Mouse (Mus musculus): ENCODE data around the gene Blcap. TPM values are rescaled to one million over a fixed set of nuclear protein-coding genes. Genes with fewer than 3 reads are reported as not detected.
A peak's percentile ranks its signal among the peaks of the same experiment; 100 is the strongest.
"Not testable (repeated sequence)": the region's sequence is repeated elsewhere in the genome, so short reads cannot be mapped to it uniquely, and the experiment has no call there.

The Blcap gene
- polyA plus RNA-seq (2015; fragmentation: Nextera tagmentation; extraction: Ambion mirVana): 288 and 298 TPM in 2 replicates

GRCm38 (mm10) chr2:157571224-157571832, at the start of gene Blcap:
TSS of gene Blcap (minus strand) at chr2:157571274.
- Histone ChIP-seq H3K27ac (ENCODE audit: low read depth, low read length) (no peak within 1 kb of the TSS), H3K9me3 (ENCODE audit: control insufficient read depth, low read length) (no peaks in the 10 kb centered on the region), H3K9ac (ENCODE audit: low read depth, low read length) (no peak within 1 kb of the TSS), H3K4me1 (ENCODE audit: control insufficient read depth, insufficient read depth, low read depth, low read length) (peaks cover 6% of the 10 kb centered on the region), H3K4me3 (ENCODE audit: low read length) (no peak within 1 kb of the TSS), H3K36me3 (ENCODE audit: control insufficient read depth, insufficient read depth, low read length) (no peaks in the 10 kb centered on the region), H3K4me2 (ENCODE audit: low read length) (no peak within 1 kb of the TSS), H3K27me3 (replicated peaks; ENCODE audit: control insufficient read depth, insufficient read depth, low read length) (no peaks in the 10 kb centered on the region)
- 9% methylated on average over 6 of the region's 6 CpGs for WGBS
- ATAC-seq: no peak; the same call in 1 of the 2 replicates

- H3K4me1 ChIP-seq (ENCODE audit: control insufficient read depth, insufficient read depth, low read depth, low read length): peaks cover 3% of the 10 kb centered on the region; the same call in 1 of the 2 replicates
- no peaks in the 10 kb centered on the region for H3K27me3 ChIP-seq (replicated peaks; ENCODE audit: control insufficient read depth, insufficient read depth, low read length)
- no peaks in the 10 kb centered on the region for H3K9me3 ChIP-seq (ENCODE audit: control insufficient read depth, low read length)
- no peak overlapping the region for H3K4me3 ChIP-seq (ENCODE audit: low read length)
- ATAC-seq: no peak
- H3K27ac ChIP-seq (ENCODE audit: low read depth, low read length): no peak overlapping the region
- H3K36me3 ChIP-seq (ENCODE audit: control insufficient read depth, insufficient read depth, low read length): no peaks in the 10 kb centered on the region
- no peak overlapping the region for H3K9ac ChIP-seq (ENCODE audit: low read depth, low read length)
- H3K4me2 ChIP-seq (ENCODE audit: low read length): no peak overlapping the region
- WGBS: 93% methylated on average over 4 of the region's 4 CpGs
Observed at GRCm38 (mm10) chr2:157618393-157618792, 47.3 kb upstream of the Blcap start.

GRCm38 (mm10) chr2:157613997-157614396, 42.9 kb upstream of the Blcap start:
- no peaks in the 10 kb centered on the region for H3K36me3 ChIP-seq (ENCODE audit: control insufficient read depth, insufficient read depth, low read length)
- H3K4me3 ChIP-seq (ENCODE audit: low read length): no peak overlapping the region
- ATAC-seq: no peak
- peaks cover 3% of the 10 kb centered on the region; the same call in 1 of the 2 replicates for H3K4me1 ChIP-seq (ENCODE audit: control insufficient read depth, insufficient read depth, low read depth, low read length)
- H3K27ac ChIP-seq (ENCODE audit: low read depth, low read length): no peak overlapping the region
- 15% methylated on average over 10 of the region's 11 CpGs for WGBS
- no peak overlapping the region for H3K4me2 ChIP-seq (ENCODE audit: low read length)
- H3K27me3 ChIP-seq (replicated peaks; ENCODE audit: control insufficient read depth, insufficient read depth, low read length): no peaks in the 10 kb centered on the region
- no peaks in the 10 kb centered on the region for H3K9me3 ChIP-seq (ENCODE audit: control insufficient read depth, low read length)
- no peak overlapping the region for H3K9ac ChIP-seq (ENCODE audit: low read depth, low read length)

- Histone ChIP-seq H3K4me3 (ENCODE audit: low read length) (no peak overlapping the region), H3K9ac (ENCODE audit: low read depth, low read length) (no peak overlapping the region), H3K27me3 (replicated peaks; ENCODE audit: control insufficient read depth, insufficient read depth, low read length) (no peaks in the 10 kb centered on the region), H3K9me3 (ENCODE audit: control insufficient read depth, low read length) (no peaks in the 10 kb centered on the region), H3K4me2 (ENCODE audit: low read length) (no peak overlapping the region), H3K36me3 (ENCODE audit: control insufficient read depth, insufficient read depth, low read length) (no peaks in the 10 kb centered on the region), H3K4me1 (ENCODE audit: control insufficient read depth, insufficient read depth, low read depth, low read length) (peaks cover 3% of the 10 kb centered on the region; the same call in 1 of the 2 replicates), H3K27ac (ENCODE audit: low read depth, low read length) (no peak overlapping the region)
- 63% methylated on average over 3 of the region's 3 CpGs for WGBS
- no peak for ATAC-seq
Observed at GRCm38 (mm10) chr2:157611735-157612134, 40.7 kb upstream of the Blcap start.

GRCm38 (mm10) chr2:157607542-157608236, 36.6 kb upstream of the Blcap start:
- peak; percentile 28; the same call in 1 of the 2 replicates for ATAC-seq
- no peaks in the 10 kb centered on the region for H3K36me3 ChIP-seq (ENCODE audit: control insufficient read depth, insufficient read depth, low read length)
- H3K4me2 ChIP-seq (ENCODE audit: low read length): no peak overlapping the region
- H3K27me3 ChIP-seq (replicated peaks; ENCODE audit: control insufficient read depth, insufficient read depth, low read length): no peaks in the 10 kb centered on the region
- H3K27ac ChIP-seq (ENCODE audit: low read depth, low read length): no peak overlapping the region
- H3K9me3 ChIP-seq (ENCODE audit: control insufficient read depth, low read length): no peaks in the 10 kb centered on the region
- no peak overlapping the region for H3K9ac ChIP-seq (ENCODE audit: low read depth, low read length)
- 32% methylated on average over 9 of the region's 9 CpGs for WGBS
- H3K4me3 ChIP-seq (ENCODE audit: low read length): no peak overlapping the region
- no peaks in the 10 kb centered on the region; the same call in 1 of the 2 replicates for H3K4me1 ChIP-seq (ENCODE audit: control insufficient read depth, insufficient read depth, low read depth, low read length)

- H3K36me3 ChIP-seq (ENCODE audit: control insufficient read depth, insufficient read depth, low read length): no peaks in the 10 kb centered on the region
- H3K4me2 ChIP-seq (ENCODE audit: low read length): no peak overlapping the region
- no peaks in the 10 kb centered on the region for H3K9me3 ChIP-seq (ENCODE audit: control insufficient read depth, low read length)
- H3K27ac ChIP-seq (ENCODE audit: low read depth, low read length): no peak overlapping the region
- WGBS: 6% methylated on average over 18 of the region's 18 CpGs
- H3K4me1 ChIP-seq (ENCODE audit: control insufficient read depth, insufficient read depth, low read depth, low read length): no peaks in the 10 kb centered on the region; the same call in 1 of the 2 replicates
- no peak overlapping the region for H3K4me3 ChIP-seq (ENCODE audit: low read length)
- ATAC-seq: peak; percentile 75; the same call in 1 of the 2 replicates
- no peak overlapping the region for H3K9ac ChIP-seq (ENCODE audit: low read depth, low read length)
- no peaks in the 10 kb centered on the region for H3K27me3 ChIP-seq (replicated peaks; ENCODE audit: control insufficient read depth, insufficient read depth, low read length)
Observed at GRCm38 (mm10) chr2:157605025-157605675, 34.1 kb upstream of the Blcap start.

GRCm38 (mm10) chr2:157601435-157601839, 30.4 kb upstream of the Blcap start:
- Histone ChIP-seq H3K36me3 (ENCODE audit: control insufficient read depth, insufficient read depth, low read length) (no peaks in the 10 kb centered on the region), H3K4me2 (ENCODE audit: low read length) (no peak overlapping the region), H3K27me3 (replicated peaks; ENCODE audit: control insufficient read depth, insufficient read depth, low read length) (no peaks in the 10 kb centered on the region), H3K4me3 (ENCODE audit: low read length) (no peak overlapping the region), H3K4me1 (ENCODE audit: control insufficient read depth, insufficient read depth, low read depth, low read length) (no peaks in the 10 kb centered on the region), H3K27ac (ENCODE audit: low read depth, low read length) (no peak overlapping the region), H3K9me3 (ENCODE audit: control insufficient read depth, low read length) (no peaks in the 10 kb centered on the region), H3K9ac (ENCODE audit: low read depth, low read length) (no peak overlapping the region)
- ATAC-seq: no peak
- WGBS: 82% methylated on average over 6 of the region's 6 CpGs

GRCm38 (mm10) chr2:157596876-157597566, 25.9 kb upstream of the Blcap start:
- no peak overlapping the region for H3K4me2 ChIP-seq (ENCODE audit: low read length)
- no peak for ATAC-seq
- no peaks in the 10 kb centered on the region for H3K36me3 ChIP-seq (ENCODE audit: control insufficient read depth, insufficient read depth, low read length)
- H3K4me1 ChIP-seq (ENCODE audit: control insufficient read depth, insufficient read depth, low read depth, low read length): no peaks in the 10 kb centered on the region
- H3K9me3 ChIP-seq (ENCODE audit: control insufficient read depth, low read length): no peaks in the 10 kb centered on the region
- H3K27me3 ChIP-seq (replicated peaks; ENCODE audit: control insufficient read depth, insufficient read depth, low read length): no peaks in the 10 kb centered on the region
- H3K9ac ChIP-seq (ENCODE audit: low read depth, low read length): no peak overlapping the region
- 61% methylated on average over 22 of the region's 22 CpGs for WGBS
- no peak overlapping the region for H3K27ac ChIP-seq (ENCODE audit: low read depth, low read length)
- no peak overlapping the region for H3K4me3 ChIP-seq (ENCODE audit: low read length)

GRCm38 (mm10) chr2:157585351-157585750, 14.3 kb upstream of the Blcap start:
- H3K27ac ChIP-seq (ENCODE audit: low read depth, low read length); H3K4me1 ChIP-seq (ENCODE audit: control insufficient read depth, insufficient read depth, low read depth, low read length); H3K27me3 ChIP-seq (replicated peaks; ENCODE audit: control insufficient read depth, insufficient read depth, low read length); H3K9me3 ChIP-seq (ENCODE audit: control insufficient read depth, low read length); H3K36me3 ChIP-seq (ENCODE audit: control insufficient read depth, insufficient read depth, low read length); H3K4me3 ChIP-seq (ENCODE audit: low read length); ATAC-seq; H3K9ac ChIP-seq (ENCODE audit: low read depth, low read length); H3K4me2 ChIP-seq (ENCODE audit: low read length): not testable (repeated sequence)
- 17% methylated on average over 7 of the region's 7 CpGs for WGBS
